Mouse (Mus musculus) heart, postnatal 0 days (tissue): ENCODE measurements at regions not wholly inside any gene's neighbourhood (a gene's known extent, or its start where the extent isn't known, plus 50 kb on each side); places are given as distances from the start of the nearest gene placed in this dataset.
A peak's percentile ranks its signal among the peaks of the same experiment; 100 is the strongest.

Source experiments
- CTCF ChIP-seq: IDR thresholded peaks from 2 replicates; pipeline ENCODE4 v1.5.1; 2016; ENCODE audit warnings: antibody characterized with exemption, control low read depth, low read depth
- EP300 ChIP-seq: IDR thresholded peaks from 2 replicates; pipeline ENCODE4 v1.6.1; 2016; ENCODE audit warnings: antibody characterized with exemption, low read depth

GRCm38 (mm10) chr11:64600201-64601102, 164.0 kb upstream of the F930015N05Rik start:
- no peak for TF ChIP-seq CTCF
- TF ChIP-seq EP300: peak; percentile 54
